Mouse (Mus musculus) splenic B cell, adult 2 months (primary cell): ENCODE results near the gene Snx3.

Experiments used
- DNase-seq: peaks from one replicate; pipeline ENCODE4 v3.0.0-alpha.2; 2011; ENCODE audit warnings: low read depth, low spot score
- H3K27me3 ChIP-seq: 2 replicates; pipeline ENCODE4 v1.6.1; 2012; ENCODE audit warnings: mild to moderate bottlenecking, low read length, moderate library complexity, mixed read lengths; ENCODE audit not compliant: control insufficient read depth, poor library complexity, insufficient read depth, severe bottlenecking
- H3K36me3 ChIP-seq: 2 replicates; pipeline ENCODE4 v1.6.1; 2012; ENCODE audit warnings: mild to moderate bottlenecking, low read length, moderate library complexity, mixed read lengths; ENCODE audit not compliant: control insufficient read depth, poor library complexity, insufficient read depth, severe bottlenecking

The Snx3 gene

GRCm38 (mm10) chr10:42525682-42526081 lies 23.9 kb downstream of the Snx3 start:
- Histone ChIP-seq H3K36me3 (peaks cover 17% of the 10 kb centered on the region), H3K27me3 (no peaks in the 10 kb centered on the region)
- no peak for DNase-seq

DNA sequence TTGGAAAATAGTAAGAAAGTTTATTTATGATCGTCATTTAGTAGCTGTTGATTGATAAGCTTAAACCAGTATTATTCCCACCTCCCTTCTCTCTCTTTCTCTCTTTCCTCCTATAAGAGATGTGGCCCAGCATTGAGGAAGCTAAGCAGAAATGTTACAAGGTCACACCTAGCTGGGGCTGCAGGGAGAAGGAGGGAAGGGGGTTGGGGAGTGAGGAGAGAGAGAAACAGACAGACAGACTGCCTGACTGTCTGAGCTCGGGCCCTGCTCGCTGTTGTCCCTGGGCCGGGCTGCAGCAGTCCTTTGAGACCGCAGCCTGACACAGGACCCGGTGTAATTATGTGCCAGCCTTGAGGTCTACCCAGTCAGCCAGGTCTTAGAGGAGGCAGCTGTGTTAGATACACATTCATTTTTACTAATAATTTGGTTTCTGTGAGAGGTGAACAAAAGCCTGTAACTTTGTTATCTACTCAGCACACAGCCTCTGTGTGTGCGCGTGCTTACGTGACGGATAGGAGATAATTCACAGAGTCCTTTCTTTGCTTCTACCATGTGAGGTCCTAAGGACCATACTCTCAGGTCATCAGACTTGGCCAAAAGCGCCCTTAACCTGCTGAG lies 32.1 kb downstream of the Snx3 start:
- peaks cover 32% of the 10 kb centered on the region for H3K36me3 ChIP-seq
- DNase-seq: no peak
- no peaks in the 10 kb centered on the region for H3K27me3 ChIP-seq

- no peak for DNase-seq
- no peaks in the 10 kb centered on the region for H3K27me3 ChIP-seq
These were observed 35.9 kb downstream of the Snx3 start for GRCm38 (mm10) chr10:42537571-42538316.

GRCm38 (mm10) chr10:42545707-42546503 lies 44.1 kb downstream of the Snx3 start:
- DNase-seq: no peak
- H3K36me3 ChIP-seq: no peaks in the 10 kb centered on the region
- H3K27me3 ChIP-seq: no peaks in the 10 kb centered on the region

More at GRCm38 (mm10) chr10:42537571-42538316, 35.9 kb downstream of the Snx3 start:
- H3K36me3 ChIP-seq: peaks cover 17% of the 10 kb centered on the region

GRCm38 (mm10) chr10:42546507-42546906 lies 44.7 kb downstream of the Snx3 start:
- DNase-seq: no peak
- no peaks in the 10 kb centered on the region for H3K27me3 ChIP-seq
- H3K36me3 ChIP-seq: no peaks in the 10 kb centered on the region

- no peaks in the 10 kb centered on the region for H3K36me3 ChIP-seq
- no peaks in the 10 kb centered on the region for H3K27me3 ChIP-seq
- DNase-seq: no peak
These were observed 57.9 kb downstream of the Snx3 start for GRCm38 (mm10) chr10:42559581-42560200.

GRCm38 (mm10) chr10:42562272-42562671 lies 60.4 kb downstream of the Snx3 start:
- DNase-seq: peak; percentile 13
- H3K27me3 ChIP-seq: no peaks in the 10 kb centered on the region

DNA sequence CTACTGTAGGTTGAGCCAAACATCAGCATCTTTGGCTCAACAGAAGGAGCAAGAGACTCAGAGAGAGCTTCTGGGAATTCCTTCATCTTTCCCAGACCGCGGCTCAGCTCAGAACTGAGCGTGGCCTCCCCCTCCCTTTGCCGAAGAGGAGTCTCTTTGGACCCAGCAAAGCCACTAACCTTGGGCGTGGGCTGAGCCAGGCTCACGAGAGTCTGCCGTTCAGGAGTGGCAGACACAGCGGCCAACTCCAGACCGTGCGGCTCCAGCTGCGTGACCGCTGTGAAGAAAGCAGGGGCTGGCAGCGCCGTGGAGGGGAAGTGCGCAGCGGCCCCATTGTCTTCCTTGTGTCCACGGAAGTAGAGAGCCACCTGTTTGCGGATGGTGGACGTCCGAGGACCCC lies 70.7 kb downstream of the Snx3 start:
- DNase-seq: no peak
- Histone ChIP-seq H3K36me3 (no peaks in the 10 kb centered on the region), H3K27me3 (no peaks in the 10 kb centered on the region; the same call in 1 of the 2 replicates)

More at GRCm38 (mm10) chr10:42562272-42562671, 60.4 kb downstream of the Snx3 start:
- H3K36me3 ChIP-seq: no peaks in the 10 kb centered on the region

GRCm38 (mm10) chr10:42572971-42573370 lies 71.1 kb downstream of the Snx3 start:
- H3K27me3 ChIP-seq: no peaks in the 10 kb centered on the region; the same call in 1 of the 2 replicates
- no peaks in the 10 kb centered on the region for H3K36me3 ChIP-seq
- DNase-seq: no peak

DNA sequence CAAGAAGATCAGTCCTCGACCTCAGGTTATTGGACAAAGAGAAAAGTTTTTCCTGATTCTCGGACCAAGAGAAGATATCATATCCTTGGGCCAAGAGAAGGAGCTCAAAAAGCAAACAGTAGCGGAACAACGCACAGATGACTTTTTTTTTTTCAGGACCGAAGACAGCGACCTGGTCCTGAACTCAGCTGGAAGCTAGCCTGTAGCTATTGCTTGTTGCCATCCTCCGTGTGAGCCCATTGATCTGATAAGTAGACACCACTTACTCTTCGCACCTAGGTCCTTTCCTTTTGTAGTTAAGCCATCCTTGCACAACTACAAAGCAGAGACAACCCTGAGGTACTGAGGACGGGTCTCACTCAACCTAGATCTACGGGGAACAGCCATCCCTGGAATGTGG lies 72.8 kb downstream of the Snx3 start:
- no peak for DNase-seq
- Histone ChIP-seq H3K27me3 (no peaks in the 10 kb centered on the region; the same call in 1 of the 2 replicates), H3K36me3 (no peaks in the 10 kb centered on the region)

GRCm38 (mm10) chr10:42577525-42578280 lies 75.9 kb downstream of the Snx3 start:
- H3K36me3 ChIP-seq: no peaks in the 10 kb centered on the region
- no peak for DNase-seq
- H3K27me3 ChIP-seq: peaks cover 3% of the 10 kb centered on the region; the same call in 1 of the 2 replicates

GRCm38 (mm10) chr10:42578281-42578675 lies 76.4 kb downstream of the Snx3 start:
- no peaks in the 10 kb centered on the region for H3K36me3 ChIP-seq
- DNase-seq: no peak
- H3K27me3 ChIP-seq: peaks cover 3% of the 10 kb centered on the region; the same call in 1 of the 2 replicates

DNA sequence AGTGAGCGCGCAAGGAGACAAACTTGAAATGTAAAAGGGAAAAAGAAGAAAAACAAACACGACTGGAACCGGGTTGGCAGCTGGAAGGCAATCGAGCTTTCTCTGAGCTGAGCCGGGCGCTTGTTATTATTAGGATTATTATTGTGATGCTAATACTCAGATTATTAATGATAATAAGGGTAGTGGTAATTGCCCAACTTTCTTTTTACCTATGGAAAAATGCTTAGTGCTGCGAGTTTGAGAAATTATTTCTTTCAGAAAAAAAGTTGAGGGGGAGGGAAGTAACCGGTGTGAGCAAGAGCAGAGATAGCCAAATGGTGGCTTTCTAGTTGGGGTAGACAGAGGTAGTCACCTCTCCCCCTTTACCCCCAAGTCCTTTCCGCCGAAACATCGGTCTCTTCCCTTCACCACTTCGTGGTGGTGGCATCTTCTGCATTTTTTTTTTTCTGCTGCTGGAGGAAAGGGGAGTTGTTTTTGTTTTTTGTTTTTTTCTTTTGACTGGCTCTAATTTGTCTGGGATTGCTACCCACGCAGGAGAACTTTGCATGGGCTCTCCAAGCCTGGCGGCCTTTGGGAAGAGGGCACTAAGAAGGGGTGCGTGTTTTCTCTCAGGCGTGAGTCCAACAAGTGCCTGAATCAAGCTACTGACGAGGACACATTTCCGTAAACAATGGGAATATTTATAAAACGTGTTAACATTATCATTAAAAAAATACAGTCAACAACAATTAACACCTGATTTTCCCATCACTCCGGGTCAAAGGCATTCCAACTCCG lies 77.1 kb downstream of the Snx3 start:
- Histone ChIP-seq H3K36me3 (no peaks in the 10 kb centered on the region), H3K27me3 (peaks cover 3% of the 10 kb centered on the region; the same call in 1 of the 2 replicates)
- no peak for DNase-seq
